Mouse (Mus musculus) central nervous system, embryonic 11.5 days (tissue): ENCODE results near the gene Dnajc27. TPM values are rescaled to one million over a fixed set of nuclear protein-coding genes. Genes with fewer than 3 reads are reported as not detected.

Experiments
- polyA plus RNA-seq: library from polyadenylated mRNA; depleted of rRNA; stranded (reverse); fragments of >200 nt; gene quantifications from 2 replicates; pipeline ENCODE4 v1.2.3, GENCODE M21; 2012; rRNA removed

Gene Dnajc27
- polyA plus RNA-seq, result 14.4 and 16.1 TPM in 2 replicates

DNA sequence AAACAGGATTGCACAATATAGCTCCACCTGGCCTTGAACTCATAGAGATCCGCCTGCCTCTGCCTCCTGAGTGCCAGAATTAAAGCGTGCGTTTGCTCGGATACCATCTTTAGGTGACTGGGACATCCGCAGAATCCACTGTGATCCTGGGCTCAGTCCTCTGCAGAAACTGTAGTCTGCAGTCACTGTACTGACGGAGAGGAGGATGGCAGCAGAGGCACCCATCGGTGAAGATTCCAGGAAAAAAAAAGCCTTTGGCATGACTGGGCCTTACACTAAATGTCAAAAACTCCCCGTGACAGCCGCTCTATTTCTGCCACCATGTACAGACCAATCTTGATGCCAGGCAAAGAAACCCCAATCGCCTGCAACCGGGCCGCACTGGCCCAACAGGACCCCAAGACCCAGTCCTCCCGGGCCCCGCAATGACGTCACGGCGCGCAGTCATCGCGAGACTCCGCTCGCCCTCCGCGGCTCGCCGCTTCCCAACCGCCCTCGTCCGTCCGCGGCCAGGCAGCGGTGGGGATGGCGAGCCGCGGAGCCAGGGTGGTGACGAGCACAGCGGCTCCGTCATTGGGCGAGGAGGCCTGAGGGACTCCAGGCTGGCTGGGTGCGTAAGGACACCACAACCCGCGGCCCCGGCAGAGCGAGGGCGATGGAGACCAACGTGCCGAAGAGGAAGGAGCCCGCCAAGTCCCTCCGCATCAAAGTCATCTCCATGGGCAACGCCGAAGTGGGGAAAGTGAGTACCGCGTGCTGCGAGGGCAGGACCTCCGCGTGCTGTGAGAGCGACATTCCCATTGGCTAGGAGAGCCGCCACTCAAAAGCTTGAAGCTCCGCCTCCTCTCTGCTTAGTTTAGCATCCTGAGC is at the start of gene Dnajc27:
Gene Dnajc27, plus strand, starts transcription at position 452 of the 870 bp plus-strand sequence.

DNA sequence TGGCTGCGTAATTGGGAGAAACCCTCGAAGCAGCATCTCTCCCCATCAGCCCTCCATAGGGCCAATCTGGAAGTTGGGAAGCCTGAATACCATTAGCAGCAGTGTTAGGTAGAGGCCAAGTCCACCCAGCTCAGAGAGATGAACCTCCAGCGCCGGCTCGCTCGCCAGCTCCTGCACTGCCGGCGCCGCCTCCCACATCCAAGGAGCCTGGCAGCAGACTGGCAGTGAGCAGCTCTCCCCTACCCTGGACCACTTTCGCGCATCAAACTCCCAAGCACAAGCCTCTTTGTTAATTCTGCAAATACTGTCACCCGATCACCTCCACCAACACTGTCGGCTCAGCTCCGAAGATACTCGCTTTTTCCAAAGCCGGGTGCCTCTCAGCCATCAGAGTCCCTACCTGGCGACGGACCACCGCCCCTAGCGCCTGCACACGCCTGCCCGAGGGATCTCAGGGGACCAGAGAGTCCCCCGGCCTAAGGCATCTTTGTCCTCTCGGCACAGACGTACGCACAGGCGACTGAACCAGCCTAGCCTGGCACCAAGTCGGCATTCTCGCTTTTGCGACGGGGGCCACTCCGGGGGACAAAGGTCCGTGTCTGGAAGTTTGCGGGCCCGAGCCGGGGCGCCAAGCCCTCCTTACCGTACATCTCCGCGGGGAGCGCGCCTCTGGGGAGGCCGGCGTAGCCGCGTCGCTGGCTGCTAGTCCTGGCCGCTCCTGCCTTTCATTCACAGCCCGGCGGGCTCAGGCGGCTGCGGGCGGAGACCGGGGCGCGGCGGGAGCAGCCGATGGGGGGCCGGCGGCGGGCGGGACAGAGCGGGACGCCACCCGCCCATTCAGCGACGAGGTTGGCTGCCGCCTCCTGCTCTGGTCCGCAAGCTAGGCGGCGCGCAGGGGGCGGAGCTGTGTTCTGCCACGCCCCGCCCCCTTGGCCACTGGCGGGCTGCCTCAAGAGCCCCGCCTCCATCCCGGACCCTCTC is 44.0 kb upstream of the Dnajc27 start, which contains the start of gene Efr3b:
Gene Efr3b, minus strand, starts transcription at position 855 of the 981 bp plus-strand sequence.

DNA sequence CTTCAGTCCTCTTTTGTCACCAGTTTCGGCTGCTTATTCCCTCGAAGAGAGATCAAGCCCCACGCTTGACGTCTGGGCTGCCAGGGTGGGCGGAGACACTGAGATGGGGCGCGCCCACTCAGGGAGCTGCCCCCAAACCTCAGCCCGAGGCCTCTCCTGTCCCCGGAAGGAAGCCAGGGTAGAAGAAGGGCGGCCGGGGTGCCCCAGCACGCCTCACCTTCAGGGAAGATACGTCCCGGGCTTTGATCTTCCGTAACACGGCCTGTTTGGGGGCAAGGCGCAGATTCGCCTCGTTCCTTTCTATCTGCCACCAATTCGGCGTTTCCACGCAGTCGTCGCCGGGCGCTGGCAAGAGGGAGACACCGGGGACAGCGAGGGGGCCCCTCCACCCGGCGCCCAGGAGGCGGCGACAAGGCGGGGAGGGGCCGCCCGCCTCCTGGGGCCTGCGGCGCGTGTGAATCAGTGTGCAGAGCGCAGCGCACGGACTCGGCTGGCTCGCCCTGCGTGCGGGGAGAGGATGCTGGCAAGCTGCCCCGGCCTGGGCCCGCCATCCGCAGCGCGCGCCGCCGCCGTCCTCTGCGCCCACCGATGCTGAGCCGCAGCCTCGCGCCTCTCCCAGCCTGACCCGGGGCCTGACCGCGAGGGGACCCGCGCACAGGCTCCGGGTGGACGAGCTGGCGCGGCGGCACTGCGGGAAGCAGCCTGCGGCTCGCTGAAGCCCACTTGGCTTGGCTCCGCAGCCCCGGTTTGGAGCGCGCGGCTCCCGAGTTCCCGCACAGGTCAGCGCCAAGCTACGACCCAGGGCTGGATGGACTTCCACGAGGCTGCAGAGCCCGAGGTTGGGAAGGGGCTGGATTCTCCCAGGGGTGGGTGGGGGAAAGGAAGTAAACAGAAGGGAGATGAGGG is 50.8 kb downstream of the Dnajc27 start, which contains the start of gene Adcy3:
Gene Adcy3, plus strand, starts transcription at position 163 of the 906 bp plus-strand sequence.

Other genes starting within 250 kb of the Dnajc27 start
- gene Pomc, start 127.6 kb upstream of the Dnajc27 start, polyA plus RNA-seq, result 5.5 and 10.5 TPM in 2 replicates
- gene Efr3b, start 43.7 kb upstream of the Dnajc27 start, polyA plus RNA-seq, result 15.2 and 15.7 TPM in 2 replicates
- 4.4 and 7.1 TPM in 2 replicates for gene Adcy3, start 50.5 kb downstream of the Dnajc27 start, polyA plus RNA-seq
- 4.0 and 5.1 TPM in 2 replicates for gene Ptrhd1, start 151.4 kb downstream of the Dnajc27 start, polyA plus RNA-seq
- gene Cenpo, start 151.7 kb downstream of the Dnajc27 start, polyA plus RNA-seq, result 22.9 and 26.6 TPM in 2 replicates